8 mouse cellular contexts compared by ENCODE assay signal in the genomic region with DNA sequence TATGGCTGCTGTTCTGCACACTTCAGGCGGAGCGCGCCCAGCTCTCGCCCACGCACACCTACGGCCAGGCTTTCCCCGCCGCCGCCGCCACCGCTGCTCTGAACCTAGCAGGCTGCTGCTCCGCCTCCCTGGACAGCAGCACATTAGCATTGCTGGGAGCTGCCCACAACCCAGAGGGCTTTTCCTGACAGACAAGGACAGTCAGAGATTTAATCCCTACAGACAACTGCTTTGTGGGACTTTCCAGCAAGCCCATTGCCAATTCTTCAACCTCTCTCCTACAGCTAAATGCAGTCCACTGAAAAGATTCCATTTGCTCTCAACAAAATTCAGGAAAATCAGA.
DNase-seq lines count a peak whose midpoint lies in the region.

No protein-coding gene starts in this region.

- H3K27me3 ChIP-seq in midbrain, embryonic 10.5 days (ENCODE audit: low read depth, poor library complexity, severe bottlenecking) = no peaks in the 10 kb centered on the region

- intact Hi-C loops in left cerebral cortex, postnatal 25 days (cut with DNase I) = no loop called here

- under 1% methylated on average over 12 of the region's 12 CpGs for WGBS in midbrain, embryonic 10.5 days

- peak; percentile 4 to 14 for DNase-seq in spleen, postnatal 36 days (ENCODE audit: low spot score in 2 of 2)
- no peak for DNase-seq in spleen, postnatal 14 days (ENCODE audit: low spot score in 2 of 2)
- DNase-seq in cerebellum, adult 8-10 months = peak; percentile 48
- peak; percentile 45 to 49 for DNase-seq in frontal cortex, postnatal 10 days (ENCODE audit: low spot score in 2 of 2)
- DNase-seq in induced T-regulatory cell, adult 2 months (ENCODE audit: low read depth) = peak; percentile 66
- peak; percentile 67 to 73 for DNase-seq in left cerebral cortex, postnatal 25 days (ENCODE audit: low spot score in 2 of 2)
- peak; percentile 72 for DNase-seq in midbrain, embryonic 10.5 days (ENCODE audit: low spot score)
- peak; percentile 43 to 54 for DNase-seq in right cerebral cortex, postnatal 36 days (ENCODE audit: low spot score in 2 of 2)

- H3K9me3 ChIP-seq in midbrain, embryonic 10.5 days (replicated peaks) = no peaks in the 10 kb centered on the region

- H3K36me3 ChIP-seq in midbrain, embryonic 10.5 days = no peaks in the 10 kb centered on the region

- H3K4me1 ChIP-seq in midbrain, embryonic 10.5 days = peaks cover 32% of the 10 kb centered on the region

- peak overlapping the region; percentile 54 for H3K4me3 ChIP-seq in midbrain, embryonic 10.5 days

- H3K27ac ChIP-seq in midbrain, embryonic 10.5 days (replicated peaks) = peak overlapping the region; percentile 72

Comparison
In these comparisons a context has a peak if more than half of its experiments do, and no peak if none do; other contexts are left out.
1. DNase-seq: peak in spleen, postnatal 36 days (2 of 2), cerebellum, adult 8-10 months (single experiment), frontal cortex, postnatal 10 days (2 of 2), induced T-regulatory cell, adult 2 months (single experiment), left cerebral cortex, postnatal 25 days (2 of 2), midbrain, embryonic 10.5 days (single experiment) and right cerebral cortex, postnatal 36 days (2 of 2); none in spleen, postnatal 14 days (0 of 2).